Comparison of ENCODE assay signal across 25 mouse cellular contexts in genomic region chr12:79060134-79060533, GRCm38 (mm10). TPM values are rescaled to one million over a fixed set of nuclear protein-coding genes. Genes with fewer than 3 reads are reported as not detected.
DNase-seq lines count a peak whose midpoint lies in the region; ATAC-seq and TF ChIP-seq lines count a peak whose summit lies in the region.
"Had no signal": no experiment of that assay in that cellular context is flagged by ENCODE, and none has a peak within 500 bp of the region (broad histone marks: within the 10 kb centered on the region; RNA-seq: fewer than 3 reads in every experiment).

No protein-coding gene starts in this region.

- no peak overlapping the region for H3K4me3 ChIP-seq in heart, embryonic 11.5 days (ENCODE audit: low read depth, low read length)
- H3K4me3 ChIP-seq in heart, adult 2 months = no peak overlapping the region
- H3K4me3 ChIP-seq in lung, embryonic 14.5 days (ENCODE audit: low read depth, low read length) = no peak overlapping the region
- no peak overlapping the region for H3K4me3 ChIP-seq in stomach, postnatal 0 days (ENCODE audit: low read depth, low read length)
- no peak overlapping the region for H3K4me3 ChIP-seq in kidney, embryonic 16.5 days (ENCODE audit: low read length)
- H3K4me3 ChIP-seq: embryonic facial prominence, embryonic 13.5 days; forebrain, embryonic 10.5 days; forebrain, embryonic 15.5 days; hindbrain, embryonic 12.5 days; limb, embryonic 12.5 days; liver, embryonic 15.5 days; midbrain, embryonic 12.5 days had no signal

- DNase-seq in heart, adult 2 months = no peak
- DNase-seq in lung, embryonic 14.5 days = no peak
- DNase-seq in lung, postnatal 14 days = no peak
- DNase-seq in lung, postnatal 25 days (ENCODE audit: low spot score) = peak; percentile 32
- no peak for DNase-seq in stomach, postnatal 0 days (ENCODE audit: low spot score)
- DNase-seq: adrenal gland, postnatal 25 days; cerebellum, adult 11-12 months; cerebellum, adult 9-11 months; gastrocnemius, postnatal 25 days; heart, postnatal 36 days; kidney, adult 11 months; kidney, postnatal 25 days; retina, postnatal 1 day; right cerebral cortex, postnatal 14 days had no signal

- H3K9me3 ChIP-seq in heart, embryonic 11.5 days (replicated peaks; ENCODE audit: control insufficient read depth, low read length) = no peaks in the 10 kb centered on the region
- H3K9me3 ChIP-seq in lung, embryonic 14.5 days (ENCODE audit: low read depth, low read length) = no peaks in the 10 kb centered on the region
- H3K9me3 ChIP-seq in stomach, postnatal 0 days (ENCODE audit: control insufficient read depth, low read length) = no peaks in the 10 kb centered on the region
- H3K9me3 ChIP-seq in kidney, embryonic 16.5 days (ENCODE audit: low read length) = no peaks in the 10 kb centered on the region
- H3K9me3 ChIP-seq: embryonic facial prominence, embryonic 13.5 days; forebrain, embryonic 10.5 days; forebrain, embryonic 15.5 days; hindbrain, embryonic 12.5 days; limb, embryonic 12.5 days; liver, embryonic 15.5 days; midbrain, embryonic 12.5 days had no signal

- H3K36me3 ChIP-seq in heart, embryonic 11.5 days (ENCODE audit: control insufficient read depth, insufficient read depth, low read length) = 0 out of 2 replicates have a peak, but pooled peaks cover 1% of the 10 kb centered on the region
- H3K36me3 ChIP-seq in heart, adult 2 months (ENCODE audit: control insufficient read depth, insufficient read depth, low read length) = no peaks in the 10 kb centered on the region
- H3K36me3 ChIP-seq in lung, embryonic 14.5 days (ENCODE audit: insufficient read depth) = 0 out of 2 replicates have a peak, but pooled peaks cover 7% of the 10 kb centered on the region
- no peaks in the 10 kb centered on the region for H3K36me3 ChIP-seq in stomach, postnatal 0 days (ENCODE audit: control insufficient read depth, insufficient read depth, low read length)
- H3K36me3 ChIP-seq in kidney, embryonic 16.5 days (ENCODE audit: insufficient read depth, low read length) = no peaks in the 10 kb centered on the region
- H3K36me3 ChIP-seq: forebrain, embryonic 15.5 days; liver, embryonic 15.5 days had no signal

- TF ChIP-seq EP300 in heart, adult 2 months (IDR thresholded peaks at IDR 0.05; ENCODE audit: insufficient read depth, low read depth, low read length) = no peak
- TF ChIP-seq EP300 in stomach, postnatal 0 days (optimal IDR thresholded peaks at IDR 0.05) = no peak

- intact Hi-C loops in heart, adult 2 months (cut with DNase I) = no loop called here

- 86% methylated on average over 9 of the region's 9 CpGs for WGBS in heart, embryonic 11.5 days (ENCODE audit: insufficient replicate concordance)
- 92% methylated on average over 9 of the region's 9 CpGs for WGBS in heart, adult 2 months
- 70% methylated on average over 9 of the region's 9 CpGs for WGBS in lung, embryonic 14.5 days
- WGBS in stomach, postnatal 0 days = 70% methylated on average over 9 of the region's 9 CpGs
- WGBS in kidney, embryonic 16.5 days = 94% methylated on average over 9 of the region's 9 CpGs

- TF ChIP-seq CTCF in heart, adult 2 months (IDR thresholded peaks at IDR 0.05) = no peak
- TF ChIP-seq CTCF in lung, embryonic 14.5 days (IDR thresholded peaks at IDR 0.05; ENCODE audit: low read depth) = no peak
- TF ChIP-seq CTCF in stomach, postnatal 0 days (IDR thresholded peaks at IDR 0.05; ENCODE audit: low read depth) = no peak

- no peak for ATAC-seq in heart, embryonic 11.5 days (replicated peaks; ENCODE audit: insufficient number of reproducible peaks, low FRiP score, low TSS enrichment)
- ATAC-seq in lung, embryonic 14.5 days (ENCODE audit: insufficient read depth) = peak; percentile 66; the same call in 1 of the 2 replicates
- ATAC-seq in stomach, postnatal 0 days (ENCODE audit: low FRiP score, low TSS enrichment) = peak; percentile 64
- no peak for ATAC-seq in kidney, embryonic 16.5 days (ENCODE audit: low FRiP score, low TSS enrichment)
- no peak for ATAC-seq in megakaryocyte, adult 5-6 weeks (ENCODE audit: poor library complexity, severe bottlenecking)
- ATAC-seq: forebrain, embryonic 15.5 days; hindbrain, postnatal 0 days had no signal

- TF ChIP-seq POLR2A in heart, adult 2 months (IDR thresholded peaks at IDR 0.05; ENCODE audit: insufficient read depth, low read depth, low read length) = no peak

- H3K79me2 ChIP-seq in heart, adult 2 months (replicated peaks; ENCODE audit: control insufficient read depth, insufficient read depth, low read length) = no peaks in the 10 kb centered on the region

- 0 out of 2 replicates have a peak overlapping the region, but pooled peaks have one; percentile 49 for H3K9ac ChIP-seq in heart, embryonic 11.5 days (ENCODE audit: low read depth, low read length)
- no peak overlapping the region for H3K9ac ChIP-seq in heart, adult 2 months (ENCODE audit: low read depth, low read length)
- no peak overlapping the region for H3K9ac ChIP-seq in lung, embryonic 14.5 days
- no peak overlapping the region for H3K9ac ChIP-seq in stomach, postnatal 0 days (ENCODE audit: low read length)
- H3K9ac ChIP-seq in kidney, embryonic 16.5 days (replicated peaks; ENCODE audit: low read length) = no peak overlapping the region
- H3K9ac ChIP-seq: embryonic facial prominence, embryonic 13.5 days; forebrain, embryonic 15.5 days; hindbrain, embryonic 12.5 days; limb, embryonic 12.5 days; liver, embryonic 15.5 days; midbrain, embryonic 12.5 days had no signal

- no peaks in the 10 kb centered on the region for H3K27me3 ChIP-seq in heart, embryonic 11.5 days (ENCODE audit: control insufficient read depth, insufficient read depth, low read length)
- H3K27me3 ChIP-seq in heart, adult 2 months (ENCODE audit: control insufficient read depth, insufficient read depth, low read length) = no peaks in the 10 kb centered on the region; the same call in 1 of the 2 replicates
- H3K27me3 ChIP-seq in lung, embryonic 14.5 days (ENCODE audit: insufficient read depth, low read length) = no peaks in the 10 kb centered on the region
- no peaks in the 10 kb centered on the region for H3K27me3 ChIP-seq in stomach, postnatal 0 days (ENCODE audit: control insufficient read depth, insufficient read depth, low read length)
- H3K27me3 ChIP-seq in kidney, embryonic 16.5 days (ENCODE audit: insufficient read depth, low read length) = no peaks in the 10 kb centered on the region
- H3K27me3 ChIP-seq: embryonic facial prominence, embryonic 13.5 days; forebrain, embryonic 15.5 days; hindbrain, embryonic 12.5 days; limb, embryonic 12.5 days; liver, embryonic 15.5 days; midbrain, embryonic 12.5 days had no signal

- H3K4me2 ChIP-seq in heart, embryonic 11.5 days = no peak overlapping the region
- H3K4me2 ChIP-seq in lung, embryonic 14.5 days = no peak overlapping the region
- no peak overlapping the region for H3K4me2 ChIP-seq in stomach, postnatal 0 days (replicated peaks; ENCODE audit: low read depth)
- no peak overlapping the region for H3K4me2 ChIP-seq in kidney, embryonic 16.5 days (replicated peaks; ENCODE audit: low read depth, low read length)
- H3K4me2 ChIP-seq: embryonic facial prominence, embryonic 13.5 days; forebrain, embryonic 15.5 days; hindbrain, embryonic 12.5 days; limb, embryonic 12.5 days; liver, embryonic 15.5 days; midbrain, embryonic 12.5 days had no signal

- no peak overlapping the region for H3K27ac ChIP-seq in heart, embryonic 11.5 days (ENCODE audit: low read depth, low read length)
- no peak overlapping the region for H3K27ac ChIP-seq in heart, adult 2 months
- H3K27ac ChIP-seq in lung, embryonic 14.5 days (ENCODE audit: low read depth) = no peak overlapping the region
- peak overlapping the region; percentile 20; the same call in 1 of the 2 replicates for H3K27ac ChIP-seq in stomach, postnatal 0 days (replicated peaks)
- H3K27ac ChIP-seq in kidney, embryonic 16.5 days (ENCODE audit: low read length) = no peak overlapping the region
- H3K27ac ChIP-seq: embryonic facial prominence, embryonic 13.5 days; forebrain, embryonic 10.5 days; forebrain, embryonic 15.5 days; hindbrain, embryonic 12.5 days; hindbrain, postnatal 0 days; limb, embryonic 12.5 days; liver, embryonic 15.5 days; midbrain, embryonic 12.5 days had no signal

- peaks cover 10% of the 10 kb centered on the region for H3K4me1 ChIP-seq in heart, embryonic 11.5 days (ENCODE audit: control insufficient read depth, insufficient read depth, low read length)
- H3K4me1 ChIP-seq in heart, adult 2 months (ENCODE audit: control insufficient read depth, insufficient read depth, low read length) = no peaks in the 10 kb centered on the region
- no peaks in the 10 kb centered on the region for H3K4me1 ChIP-seq in lung, embryonic 14.5 days (ENCODE audit: insufficient read depth)
- no peaks in the 10 kb centered on the region for H3K4me1 ChIP-seq in stomach, postnatal 0 days (replicated peaks; ENCODE audit: control insufficient read depth, insufficient read depth)
- H3K4me1 ChIP-seq in kidney, embryonic 16.5 days (ENCODE audit: insufficient read depth, low read length) = no peaks in the 10 kb centered on the region
- H3K4me1 ChIP-seq: embryonic facial prominence, embryonic 13.5 days; forebrain, embryonic 15.5 days; hindbrain, embryonic 12.5 days; limb, embryonic 12.5 days; midbrain, embryonic 12.5 days had no signal

RNA-seq across cellular contexts. Expression of gene Pigh, which starts 29.3 kb away (rescaled TPM):
- polyA plus RNA-seq in heart, embryonic 11.5 days (2014; fragmentation: Nextera tagmentation; extraction: Ambion mirVana) = 17.7 and 19.0 TPM in 2 replicates
- 1 to 10 TPM; 3.4 to 4.4 TPM for total RNA-seq in heart, adult 2 months (2021)
- polyA plus RNA-seq in heart, adult 2 months (2012; rRNA removed) = 4.6 and 5.4 TPM in 2 replicates
- polyA plus RNA-seq in lung, embryonic 14.5 days (2014; fragmentation: Nextera tagmentation; extraction: Ambion mirVana) = 23.5 and 24.7 TPM in 2 replicates
- polyA plus RNA-seq in stomach, postnatal 0 days (2015; fragmentation: Nextera tagmentation; extraction: Ambion mirVana) = 18.8 and 20.3 TPM in 2 replicates
- 35.6 and 36.6 TPM in 2 replicates for polyA plus RNA-seq in kidney, embryonic 16.5 days (2015; fragmentation: Nextera tagmentation; extraction: Ambion mirVana)
- total RNA-seq in megakaryocyte, adult 5-6 weeks (2015) = 17.5 and 18.2 TPM in 2 replicates
- 17.0 and 18.5 TPM in 2 replicates for total RNA-seq in megakaryocyte, adult 5-6 weeks (2017)

RNA-seq across cellular contexts. Expression of gene Plekhh1, which starts 31.2 kb away (rescaled TPM):
- polyA plus RNA-seq in heart, embryonic 11.5 days (2014; fragmentation: Nextera tagmentation; extraction: Ambion mirVana) = 2.7 and 3.8 TPM in 2 replicates
- 1 to 10 TPM; 1.4 to 1.7 TPM for total RNA-seq in heart, adult 2 months (2021)
- polyA plus RNA-seq in heart, adult 2 months (2012; rRNA removed) = 1.8 and 2.8 TPM in 2 replicates
- 3.9 and 5.2 TPM in 2 replicates for polyA plus RNA-seq in lung, embryonic 14.5 days (2014; fragmentation: Nextera tagmentation; extraction: Ambion mirVana)
- 6.1 and 6.9 TPM in 2 replicates for polyA plus RNA-seq in stomach, postnatal 0 days (2015; fragmentation: Nextera tagmentation; extraction: Ambion mirVana)
- polyA plus RNA-seq in kidney, embryonic 16.5 days (2015; fragmentation: Nextera tagmentation; extraction: Ambion mirVana) = 6.5 and 7.4 TPM in 2 replicates
- total RNA-seq in megakaryocyte, adult 5-6 weeks (2015) = 0.76 and 0.96 TPM in 2 replicates
- total RNA-seq in megakaryocyte, adult 5-6 weeks (2017) = 0.37 and 0.98 TPM in 2 replicates

RNA-seq across cellular contexts. Expression of gene Tmem229b, which starts 52.7 kb away (rescaled TPM):
- 1.6 and 1.8 TPM in 2 replicates for polyA plus RNA-seq in heart, embryonic 11.5 days (2014; fragmentation: Nextera tagmentation; extraction: Ambion mirVana)
- 1 to 10 TPM; 3.2 to 3.3 TPM for total RNA-seq in heart, adult 2 months (2021)
- polyA plus RNA-seq in heart, adult 2 months (2012; rRNA removed) = 4.2 and 9.8 TPM in 2 replicates
- 5.6 and 5.7 TPM in 2 replicates for polyA plus RNA-seq in lung, embryonic 14.5 days (2014; fragmentation: Nextera tagmentation; extraction: Ambion mirVana)
- 4.7 and 4.9 TPM in 2 replicates for polyA plus RNA-seq in stomach, postnatal 0 days (2015; fragmentation: Nextera tagmentation; extraction: Ambion mirVana)
- polyA plus RNA-seq in kidney, embryonic 16.5 days (2015; fragmentation: Nextera tagmentation; extraction: Ambion mirVana) = 4.7 and 5.3 TPM in 2 replicates
- 49.1 and 55.5 TPM in 2 replicates for total RNA-seq in megakaryocyte, adult 5-6 weeks (2015)
- total RNA-seq in megakaryocyte, adult 5-6 weeks (2017) = 67.2 and 70.6 TPM in 2 replicates

Comparison
In these comparisons a context has a peak if more than half of its experiments do, and no peak if none do; other contexts are left out.
1. ATAC-seq: peak in lung, embryonic 14.5 days (single experiment) and stomach, postnatal 0 days (single experiment); none in heart, embryonic 11.5 days (single experiment), kidney, embryonic 16.5 days (single experiment) and megakaryocyte, adult 5-6 weeks (single experiment).